Mouse (Mus musculus): Measurements from ENCODE around the gene Olfr1097. TPM values are rescaled to one million over a fixed set of nuclear protein-coding genes. Genes with fewer than 3 reads are reported as not detected.

Gene Olfr1097
- polyA plus RNA-seq (2015; fragmentation: Nextera tagmentation; extraction: Ambion mirVana): not detected in 2 replicates

DNA sequence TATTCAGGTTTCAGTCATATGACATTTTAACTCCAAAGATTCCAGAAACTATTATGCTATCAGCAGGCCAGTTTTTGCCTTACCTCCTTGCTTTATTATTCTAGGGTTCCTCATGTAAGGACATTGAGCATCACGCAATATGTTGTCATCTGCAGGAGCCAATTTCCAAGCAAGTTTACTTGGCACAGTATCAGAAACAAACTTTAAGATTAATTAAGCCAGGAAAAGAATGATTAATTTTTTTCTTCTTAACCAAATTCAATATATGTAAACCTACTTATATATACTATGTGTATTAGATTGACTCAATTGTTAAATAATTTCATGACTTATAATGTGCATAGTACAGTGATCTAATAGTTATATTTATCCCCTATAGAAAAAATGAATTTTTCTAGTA, at the start of gene Olfr1097:
Olfr1097 (minus strand) TSS at position 101 of the 400 bp plus-strand sequence.
- WGBS: 88% methylated on average over 1 of the region's 1 CpGs
- Histone ChIP-seq H3K4me3 (replicated peaks; ENCODE audit: low read length) (no peak within 1 kb of the TSS), H3K4me1 (ENCODE audit: control insufficient read depth, insufficient read depth, low read length) (no peaks in the 10 kb centered on the region), H3K36me3 (ENCODE audit: control insufficient read depth, insufficient read depth, low read length) (no peaks in the 10 kb centered on the region), H3K27ac (ENCODE audit: low read length) (no peak within 1 kb of the TSS), H3K9ac (ENCODE audit: low read length) (no peak within 1 kb of the TSS), H3K27me3 (ENCODE audit: control insufficient read depth, insufficient read depth, low read length) (no peaks in the 10 kb centered on the region), H3K4me2 (ENCODE audit: low read depth, low read length) (no peak within 1 kb of the TSS), H3K9me3 (replicated peaks; ENCODE audit: control insufficient read depth, low read length) (no peaks in the 10 kb centered on the region)
- no peak for ATAC-seq (ENCODE audit: insufficient read depth, low FRiP score)

DNA sequence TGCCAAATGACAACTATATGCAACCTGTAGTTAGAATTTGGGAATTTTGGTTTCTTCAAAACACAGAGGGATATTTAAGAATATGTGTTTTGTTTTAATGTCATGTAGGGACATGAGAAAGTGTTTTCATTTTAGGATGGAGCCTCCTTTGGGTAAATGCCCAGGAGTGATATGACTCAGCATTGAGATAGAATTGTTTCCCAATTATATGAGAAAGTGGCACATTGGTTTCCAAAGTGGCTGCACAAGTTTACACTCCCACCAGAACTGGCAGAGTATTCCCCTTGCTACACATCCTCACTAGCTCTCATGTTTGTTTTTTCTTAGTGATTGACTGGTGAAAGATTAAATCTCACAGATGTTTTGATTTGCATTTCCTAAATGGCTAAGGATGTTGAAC, 34.5 kb upstream of the Olfr1097 start:
- no peak overlapping the region for H3K4me3 ChIP-seq (replicated peaks; ENCODE audit: low read length)
- H3K27me3 ChIP-seq (ENCODE audit: control insufficient read depth, insufficient read depth, low read length): no peaks in the 10 kb centered on the region
- H3K4me1 ChIP-seq (ENCODE audit: control insufficient read depth, insufficient read depth, low read length): no peaks in the 10 kb centered on the region
- H3K27ac ChIP-seq (ENCODE audit: low read length): no peak overlapping the region
- H3K9ac ChIP-seq (ENCODE audit: low read length): no peak overlapping the region
- H3K36me3 ChIP-seq (ENCODE audit: control insufficient read depth, insufficient read depth, low read length): no peaks in the 10 kb centered on the region
- no peaks in the 10 kb centered on the region for H3K9me3 ChIP-seq (replicated peaks; ENCODE audit: control insufficient read depth, low read length)
- no peak for ATAC-seq (ENCODE audit: insufficient read depth, low FRiP score)
- H3K4me2 ChIP-seq (ENCODE audit: low read depth, low read length): no peak overlapping the region

DNA sequence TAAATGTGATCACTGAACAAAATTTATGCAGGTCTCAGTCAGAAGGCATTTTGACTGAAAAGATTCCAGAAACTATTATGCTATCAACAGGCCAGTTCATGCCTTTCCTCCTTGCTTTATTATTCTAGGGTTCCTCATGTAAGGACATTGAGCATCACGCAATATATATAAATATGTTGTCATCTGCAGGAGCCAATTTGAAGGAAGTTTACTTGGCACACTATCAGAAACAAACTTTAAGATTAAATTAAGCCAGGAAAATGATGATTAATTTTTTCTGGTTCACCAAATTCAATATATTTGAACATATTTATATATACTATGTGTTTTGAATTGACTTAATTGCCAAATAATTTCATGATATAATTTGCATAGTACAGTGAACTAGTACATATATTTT, 32.4 kb upstream of the Olfr1097 start, which contains the start of gene Olfr1098:
Olfr1098 (minus strand) TSS at position 101 of the 400 bp plus-strand sequence.
- Histone ChIP-seq H3K4me2 (ENCODE audit: low read depth, low read length) (no peak within 1 kb of the TSS), H3K9me3 (replicated peaks; ENCODE audit: control insufficient read depth, low read length) (no peaks in the 10 kb centered on the region), H3K4me1 (ENCODE audit: control insufficient read depth, insufficient read depth, low read length) (no peaks in the 10 kb centered on the region), H3K27ac (ENCODE audit: low read length) (no peak within 1 kb of the TSS), H3K36me3 (ENCODE audit: control insufficient read depth, insufficient read depth, low read length) (no peaks in the 10 kb centered on the region), H3K9ac (ENCODE audit: low read length) (no peak within 1 kb of the TSS), H3K4me3 (replicated peaks; ENCODE audit: low read length) (no peak within 1 kb of the TSS), H3K27me3 (ENCODE audit: control insufficient read depth, insufficient read depth, low read length) (no peaks in the 10 kb centered on the region)
- 80% methylated on average over 1 of the region's 1 CpGs for WGBS
- no peak for ATAC-seq (ENCODE audit: insufficient read depth, low FRiP score)

DNA sequence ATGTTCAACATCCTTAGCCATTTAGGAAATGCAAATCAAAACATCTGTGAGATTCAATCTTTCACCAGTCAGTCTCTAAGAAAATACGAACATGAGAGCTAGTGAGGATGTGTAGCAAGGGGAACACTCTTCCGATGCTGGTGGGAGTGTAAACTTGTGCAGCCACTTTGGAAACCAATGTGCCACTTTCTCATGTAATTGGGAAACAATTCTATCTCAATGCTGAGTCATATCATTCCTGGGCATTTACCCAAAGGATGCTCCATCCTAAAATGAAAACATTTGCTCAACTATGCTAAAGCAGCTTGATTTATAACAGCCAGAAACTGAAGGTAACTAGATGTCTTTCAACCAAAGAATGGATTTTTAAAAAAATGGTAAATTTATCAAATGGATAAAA, 13.6 kb upstream of the Olfr1097 start:
- no peak overlapping the region for H3K27ac ChIP-seq (ENCODE audit: low read length)
- H3K36me3 ChIP-seq (ENCODE audit: control insufficient read depth, insufficient read depth, low read length): no peaks in the 10 kb centered on the region
- no peak overlapping the region for H3K9ac ChIP-seq (ENCODE audit: low read length)
- no peaks in the 10 kb centered on the region for H3K9me3 ChIP-seq (replicated peaks; ENCODE audit: control insufficient read depth, low read length)
- H3K27me3 ChIP-seq (ENCODE audit: control insufficient read depth, insufficient read depth, low read length): no peaks in the 10 kb centered on the region
- H3K4me2 ChIP-seq (ENCODE audit: low read depth, low read length): no peak overlapping the region
- no peak for ATAC-seq (ENCODE audit: insufficient read depth, low FRiP score)
- no peaks in the 10 kb centered on the region for H3K4me1 ChIP-seq (ENCODE audit: control insufficient read depth, insufficient read depth, low read length)
- H3K4me3 ChIP-seq (replicated peaks; ENCODE audit: low read length): no peak overlapping the region
- 91% methylated on average over 2 of the region's 2 CpGs for WGBS

DNA sequence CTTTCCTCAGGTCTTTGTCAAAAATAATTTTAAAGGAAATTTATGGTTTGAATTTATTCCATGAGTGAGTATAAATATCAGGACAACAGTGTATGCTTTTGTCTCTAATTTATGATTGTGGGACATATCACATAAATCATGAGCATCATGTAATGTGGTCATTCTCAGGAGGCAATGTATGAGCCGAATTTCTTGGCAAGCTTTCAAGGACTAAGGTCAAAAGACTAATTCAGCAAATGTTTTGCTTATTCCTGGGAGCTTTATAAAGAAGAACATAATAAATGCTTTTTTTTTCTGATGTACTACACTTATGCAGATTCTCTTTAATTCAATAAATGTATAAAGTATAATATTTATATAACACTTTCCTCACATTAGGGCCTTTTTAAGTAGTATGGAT, 17.3 kb downstream of the Olfr1097 start, which contains the start of gene Gm13723:
Gm13723 (minus strand) TSS at position 101 of the 400 bp plus-strand sequence.
- Histone ChIP-seq H3K4me1 (ENCODE audit: control insufficient read depth, insufficient read depth, low read length) (no peaks in the 10 kb centered on the region), H3K27me3 (ENCODE audit: control insufficient read depth, insufficient read depth, low read length) (no peaks in the 10 kb centered on the region), H3K4me3 (replicated peaks; ENCODE audit: low read length) (no peak within 1 kb of the TSS), H3K27ac (ENCODE audit: low read length) (no peak within 1 kb of the TSS), H3K9me3 (replicated peaks; ENCODE audit: control insufficient read depth, low read length) (no peaks in the 10 kb centered on the region), H3K36me3 (ENCODE audit: control insufficient read depth, insufficient read depth, low read length) (no peaks in the 10 kb centered on the region), H3K4me2 (ENCODE audit: low read depth, low read length) (no peak within 1 kb of the TSS), H3K9ac (ENCODE audit: low read length) (no peak within 1 kb of the TSS)
- 45% methylated on average over 1 of the region's 1 CpGs for WGBS
- ATAC-seq (ENCODE audit: insufficient read depth, low FRiP score): no peak

DNA sequence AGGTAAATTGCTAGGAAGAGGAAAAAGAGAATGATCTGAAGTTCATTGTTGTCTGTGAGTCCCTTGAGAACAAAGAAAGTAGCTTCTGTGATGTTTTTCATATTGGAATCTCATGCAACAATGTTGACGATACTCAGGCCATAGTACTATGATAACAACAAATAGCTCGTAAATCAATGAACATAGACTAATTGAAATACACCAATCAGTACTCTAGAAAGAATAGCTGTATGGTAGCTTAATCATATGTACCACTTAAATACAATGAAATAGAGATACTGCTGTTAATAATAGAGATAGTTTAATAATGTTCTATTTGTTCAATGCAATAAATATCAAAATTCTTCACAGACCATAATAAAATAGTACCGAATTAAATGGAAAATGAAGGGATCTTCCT, 40.4 kb downstream of the Olfr1097 start, which contains the start of gene Olfr1095:
Olfr1095 (minus strand) TSS at position 101 of the 400 bp plus-strand sequence.
- Histone ChIP-seq H3K9me3 (replicated peaks; ENCODE audit: control insufficient read depth, low read length) (no peaks in the 10 kb centered on the region), H3K4me3 (replicated peaks; ENCODE audit: low read length) (no peak within 1 kb of the TSS), H3K4me2 (ENCODE audit: low read depth, low read length) (no peak within 1 kb of the TSS), H3K27ac (ENCODE audit: low read length) (no peak within 1 kb of the TSS), H3K36me3 (ENCODE audit: control insufficient read depth, insufficient read depth, low read length) (no peaks in the 10 kb centered on the region), H3K9ac (ENCODE audit: low read length) (no peak within 1 kb of the TSS), H3K4me1 (ENCODE audit: control insufficient read depth, insufficient read depth, low read length) (no peaks in the 10 kb centered on the region), H3K27me3 (ENCODE audit: control insufficient read depth, insufficient read depth, low read length) (no peaks in the 10 kb centered on the region)
- 84% methylated on average over 3 of the region's 3 CpGs for WGBS
- no peak for ATAC-seq (ENCODE audit: insufficient read depth, low FRiP score)

Other genes starting within 250 kb of the Olfr1097 start
- not detected in 2 replicates for gene Olfr1085, start 230.2 kb downstream of the Olfr1097 start, polyA plus RNA-seq (2015; fragmentation: Nextera tagmentation; extraction: Ambion mirVana)
- not detected in 2 replicates for gene Olfr1086, start 212.1 kb downstream of the Olfr1097 start, polyA plus RNA-seq (2015; fragmentation: Nextera tagmentation; extraction: Ambion mirVana)
- gene Olfr1087, start 193.8 kb downstream of the Olfr1097 start, polyA plus RNA-seq (2015; fragmentation: Nextera tagmentation; extraction: Ambion mirVana): not detected in 2 replicates
- gene Olfr1089, start 158.5 kb downstream of the Olfr1097 start, polyA plus RNA-seq (2015; fragmentation: Nextera tagmentation; extraction: Ambion mirVana): not detected in 2 replicates
- not detected in 2 replicates for gene Olfr1090, start 133.2 kb downstream of the Olfr1097 start, polyA plus RNA-seq (2015; fragmentation: Nextera tagmentation; extraction: Ambion mirVana)
- gene Olfr1093, start 109.7 kb downstream of the Olfr1097 start, polyA plus RNA-seq (2015; fragmentation: Nextera tagmentation; extraction: Ambion mirVana): not detected in 2 replicates
- not detected in 2 replicates for gene Olfr141, start 82.2 kb downstream of the Olfr1097 start, polyA plus RNA-seq (2015; fragmentation: Nextera tagmentation; extraction: Ambion mirVana)
- gene Olfr1094, start 67.6 kb downstream of the Olfr1097 start, polyA plus RNA-seq (2015; fragmentation: Nextera tagmentation; extraction: Ambion mirVana): not detected in 2 replicates
- gene Olfr1095, start 40.5 kb downstream of the Olfr1097 start, polyA plus RNA-seq (2015; fragmentation: Nextera tagmentation; extraction: Ambion mirVana): not detected in 2 replicates
- not detected in 2 replicates for gene Gm13723, start 17.4 kb downstream of the Olfr1097 start, polyA plus RNA-seq (2015; fragmentation: Nextera tagmentation; extraction: Ambion mirVana)
- not detected in 2 replicates for gene Olfr1098, start 32.3 kb upstream of the Olfr1097 start, polyA plus RNA-seq (2015; fragmentation: Nextera tagmentation; extraction: Ambion mirVana)
- not detected in 2 replicates for gene Olfr1099, start 68.5 kb upstream of the Olfr1097 start, polyA plus RNA-seq (2015; fragmentation: Nextera tagmentation; extraction: Ambion mirVana)
- gene Olfr1100, start 87.7 kb upstream of the Olfr1097 start, polyA plus RNA-seq (2015; fragmentation: Nextera tagmentation; extraction: Ambion mirVana): not detected in 2 replicates
- gene Olfr1101, start 99.0 kb upstream of the Olfr1097 start, polyA plus RNA-seq (2015; fragmentation: Nextera tagmentation; extraction: Ambion mirVana): not detected in 2 replicates
- gene Olfr1102, start 106.2 kb upstream of the Olfr1097 start, polyA plus RNA-seq (2015; fragmentation: Nextera tagmentation; extraction: Ambion mirVana): not detected in 2 replicates
- not detected in 2 replicates for gene Olfr1104, start 134.9 kb upstream of the Olfr1097 start, polyA plus RNA-seq (2015; fragmentation: Nextera tagmentation; extraction: Ambion mirVana)
- not detected in 2 replicates for gene Olfr1105, start 144.3 kb upstream of the Olfr1097 start, polyA plus RNA-seq (2015; fragmentation: Nextera tagmentation; extraction: Ambion mirVana)
- not detected in 2 replicates for gene Olfr1106, start 160.1 kb upstream of the Olfr1097 start, polyA plus RNA-seq (2015; fragmentation: Nextera tagmentation; extraction: Ambion mirVana)
- gene Olfr1107, start 183.6 kb upstream of the Olfr1097 start, polyA plus RNA-seq (2015; fragmentation: Nextera tagmentation; extraction: Ambion mirVana): not detected in 2 replicates
- gene Olfr1109, start 203.8 kb upstream of the Olfr1097 start, polyA plus RNA-seq (2015; fragmentation: Nextera tagmentation; extraction: Ambion mirVana): not detected in 2 replicates
- not detected in 2 replicates for gene Olfr259, start 222.4 kb upstream of the Olfr1097 start, polyA plus RNA-seq (2015; fragmentation: Nextera tagmentation; extraction: Ambion mirVana)
- not detected in 2 replicates for gene Olfr1110, start 248.1 kb upstream of the Olfr1097 start, polyA plus RNA-seq (2015; fragmentation: Nextera tagmentation; extraction: Ambion mirVana)

All from stomach, embryonic 16.5 days (tissue).